Mouse (Mus musculus) ES-E14 (cell line): Measurements from ENCODE around the gene Pnkp.

Experiments used
- CHD2 ChIP-seq: IDR thresholded peaks from 2 replicates; pipeline ENCODE4 v1.6.1; 2014; ENCODE audit warnings: mild to moderate bottlenecking, low read depth, low read length, inconsistent platforms
- HCFC1 ChIP-seq: IDR thresholded peaks from 2 replicates; pipeline ENCODE4 v1.6.1; 2012; ENCODE audit warnings: low read length, inconsistent platforms, borderline replicate concordance; ENCODE audit not compliant: insufficient read depth
- ZC3H11A ChIP-seq: IDR thresholded peaks from 2 replicates; pipeline ENCODE4 v1.6.1; 2012; ENCODE audit warnings: low read depth, mild to moderate bottlenecking, inconsistent platforms, low read length, borderline replicate concordance
- ZNF384 ChIP-seq: IDR thresholded peaks from 2 replicates; pipeline ENCODE4 v1.6.1; 2012; ENCODE audit warnings: low read depth, low read length, inconsistent platforms

DNA sequence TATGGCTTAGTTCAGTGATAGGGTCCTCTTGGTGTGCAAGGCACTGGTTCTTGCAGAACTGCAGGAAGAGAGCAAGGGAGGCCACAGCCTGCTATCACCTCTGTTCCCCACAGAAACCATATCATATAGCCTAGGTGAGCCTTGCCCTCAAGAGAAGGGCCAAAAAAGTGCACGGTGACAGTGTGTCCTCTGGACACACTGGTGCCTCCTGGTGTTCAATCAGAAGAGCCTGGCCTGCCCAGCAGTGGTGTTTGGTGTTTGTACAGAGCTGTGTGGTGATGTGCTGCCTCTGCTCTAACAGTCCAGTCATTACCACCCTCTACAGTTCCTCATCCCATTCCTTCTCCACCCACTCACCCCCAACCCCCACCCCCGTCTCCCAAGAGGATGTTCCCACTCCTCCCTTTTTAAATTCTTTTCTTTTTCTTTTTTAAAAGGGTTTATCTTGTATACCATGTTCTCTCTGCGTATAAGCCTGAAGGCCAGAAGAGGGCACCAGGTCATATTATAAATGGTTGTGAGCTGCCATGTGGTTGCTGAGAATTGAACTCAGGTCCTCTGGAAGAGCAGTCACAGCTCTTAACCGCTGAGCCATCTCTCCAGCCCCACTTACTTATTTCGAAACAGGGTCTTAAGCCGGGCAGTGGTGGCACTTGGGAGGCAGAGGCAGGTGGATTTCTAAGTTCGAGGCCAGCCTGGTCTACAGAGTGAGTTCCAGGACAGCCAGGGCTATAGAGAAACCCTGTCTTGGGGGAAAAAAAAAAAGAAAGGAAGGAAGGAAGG is 35.1 kb upstream of the Pnkp start:
- TF ChIP-seq ZC3H11A: no peak
- TF ChIP-seq ZNF384: no peak
- no peak for TF ChIP-seq HCFC1
- TF ChIP-seq CHD2: no peak
